Mouse (Mus musculus) 3134 (cell line): ENCODE measurements at regions not wholly inside any gene's neighbourhood (a gene's known extent, or its start where the extent isn't known, plus 50 kb on each side); places are given as distances from the start of the nearest gene placed in this dataset.
A peak's percentile ranks its signal among the peaks of the same experiment; 100 is the strongest.

Experiments
- DNase-seq: peaks from one replicate; pipeline ENCODE4 v3.0.0-alpha.2; 2011; ENCODE audit warnings: low spot score; ENCODE audit not compliant: insufficient read length; ENCODE audit errors: extremely low read depth

- peak; percentile 79 for DNase-seq
These were observed 53.4 kb upstream of the Fmnl2 start for GRCm38 (mm10) chr2:52804106-52804825.

GRCm38 (mm10) chr2:52804826-52805149, 52.9 kb upstream of the Fmnl2 start:
- DNase-seq = no peak

- DNase-seq = no peak
These were observed 49.8 kb upstream of the Fmnl2 start for GRCm38 (mm10) chr2:52807826-52808225.
